Mouse (Mus musculus) megakaryocyte-erythroid progenitor cell, adult 5-6 weeks (primary cell): Measurements from ENCODE around the gene Myl4. TPM values are rescaled to one million over a fixed set of nuclear protein-coding genes. Genes with fewer than 3 reads are reported as not detected.

Experiments used
- ATAC-seq: replicated peaks from 2 replicates; pipeline ENCODE4 v1.8.0; 2016; ENCODE audit warnings: mild to moderate bottlenecking, inconsistent platforms; ENCODE audit not compliant: severe bottlenecking, poor library complexity, low FRiP score, low TSS enrichment
- total RNA-seq, 2 experiments: library from RNA; stranded (forward) in 1 of 2; stranded (reverse) in 1 of 2; fragments of 200-1000, 215-1000 nt in 1 of 2; fragments of >200 nt in 1 of 2; fragmentation: Nextera tagmentation in 1 of 2; gene quantifications; 2 replicates each; pipeline ENCODE4 v1.2.3; 2014 to 2017

Myl4 gene
- total RNA-seq, 2 experiments from 2014 or later = 1.4 TPM; not detected in 1

- no peak for ATAC-seq
These were observed 41.8 kb downstream of the Myl4 start for GRCm38 (mm10) chr11:104592066-104592835.

GRCm38 (mm10) chr11:104596365-104596764 is 45.9 kb downstream of the Myl4 start:
- ATAC-seq = no peak

DNA sequence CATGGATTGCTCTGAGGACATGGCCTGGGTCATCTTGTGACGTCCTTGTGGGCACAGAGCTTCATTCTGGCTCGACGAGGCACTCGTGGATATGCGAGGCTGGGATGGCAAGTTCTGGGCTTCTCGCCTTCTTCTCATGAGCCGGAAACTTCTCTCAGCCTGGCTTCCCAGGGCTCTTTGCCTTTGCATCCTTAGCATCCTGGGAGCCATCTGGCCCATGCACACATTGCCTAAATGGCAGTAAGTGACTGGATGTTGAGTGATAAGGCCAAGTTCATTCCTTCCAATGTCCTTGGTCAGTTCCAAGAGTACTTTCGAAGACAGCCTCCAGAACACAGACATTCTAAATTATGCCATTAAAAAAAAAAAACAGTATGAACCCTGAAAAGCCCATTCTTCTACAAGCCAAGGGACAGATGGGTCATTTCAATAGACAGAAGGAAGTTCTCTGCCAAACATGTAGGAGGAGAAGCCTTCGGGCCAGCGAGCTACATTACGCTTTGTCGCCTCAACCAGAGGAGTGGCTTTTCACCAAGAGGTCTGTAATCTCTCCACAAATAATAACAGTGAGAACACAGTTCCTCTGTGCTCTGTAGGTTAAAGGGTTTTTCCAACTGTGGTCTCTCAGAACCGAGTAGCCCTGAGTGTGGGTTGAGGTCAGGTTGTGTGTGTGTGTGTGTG is 48.9 kb downstream of the Myl4 start:
- ATAC-seq = no peak

DNA sequence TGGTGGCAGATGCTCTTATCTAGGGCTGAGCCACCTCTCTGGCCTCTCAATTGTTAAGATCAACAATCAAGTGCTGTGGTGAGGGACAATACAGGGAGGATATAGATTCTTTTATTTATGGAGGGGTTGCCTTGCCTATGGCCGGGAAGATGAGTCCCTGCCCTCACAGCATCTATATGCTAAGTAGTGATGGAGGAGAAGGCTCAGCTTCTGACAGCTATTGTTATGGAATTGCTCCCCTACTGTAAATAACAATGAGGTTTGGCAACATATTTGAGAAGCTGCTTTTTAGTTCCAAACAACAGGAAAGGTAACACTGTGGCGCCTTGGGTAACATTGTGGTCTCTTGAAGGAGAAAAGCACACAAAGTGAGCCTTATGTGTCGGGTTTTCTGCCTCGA is 50.2 kb downstream of the Myl4 start:
- no peak for ATAC-seq

DNA sequence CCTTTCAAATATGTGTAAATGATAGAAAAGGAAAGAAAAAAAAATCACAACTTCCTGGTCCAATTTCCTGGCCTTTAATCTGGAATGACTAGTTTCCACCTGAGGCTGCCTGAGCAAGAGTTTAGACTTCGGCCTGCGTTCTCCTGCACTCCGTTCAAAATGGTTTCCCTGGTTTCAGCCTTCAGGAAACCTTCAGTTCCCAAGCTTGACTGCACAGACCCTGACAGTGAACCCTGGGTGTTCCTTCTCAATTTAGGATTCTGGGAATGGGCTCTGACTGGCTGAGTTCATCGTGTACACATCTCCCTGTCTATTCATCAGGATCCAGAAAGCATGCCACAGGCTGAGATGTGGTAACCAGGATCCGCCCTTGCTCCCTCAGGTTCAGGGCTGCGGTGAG is 53.7 kb downstream of the Myl4 start:
- ATAC-seq = no peak

GRCm38 (mm10) chr11:104607491-104608245 is 57.2 kb downstream of the Myl4 start, which contains the start of gene Itgb3:
TSS of gene Itgb3 (plus strand) at chr11:104608000.
- 0 out of 2 replicates have a peak, but pooled peaks have one; percentile 41 for ATAC-seq

GRCm38 (mm10) chr11:104608249-104608920 is 57.9 kb downstream of the Myl4 start:
- ATAC-seq = 0 out of 2 replicates have a peak, but pooled peaks have one; percentile 3

DNA sequence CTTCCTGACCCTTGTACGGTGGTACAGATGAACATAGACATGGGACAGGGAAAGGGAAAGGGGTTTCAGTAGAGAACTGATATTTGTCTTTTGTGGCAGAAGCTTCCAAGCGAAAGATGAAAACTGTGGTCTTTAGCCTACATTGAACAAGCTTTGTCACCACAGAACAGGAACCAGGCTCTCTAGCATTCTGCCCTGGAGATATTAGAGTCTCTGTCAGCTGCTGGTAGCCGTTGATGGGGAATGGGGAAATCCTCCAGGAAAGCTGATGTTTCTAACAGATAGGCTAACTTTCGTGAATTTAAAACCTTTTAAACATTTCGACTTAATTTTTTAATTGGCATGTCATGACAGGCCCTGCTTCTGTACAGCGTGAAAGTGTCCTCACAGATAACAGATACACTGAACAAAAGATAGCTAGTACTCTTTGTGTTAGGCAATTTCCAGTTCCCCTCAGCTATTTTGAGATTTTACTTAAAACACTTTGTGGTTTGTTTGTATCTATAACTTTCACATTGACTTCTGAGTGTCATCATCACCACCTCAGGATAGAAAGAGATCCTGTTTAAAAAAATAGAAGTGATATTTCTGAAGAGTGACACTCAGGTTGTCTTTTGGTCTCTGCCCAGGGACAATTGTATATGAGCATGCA is 58.7 kb downstream of the Myl4 start:
- peak; percentile 20; the same call in 1 of the 2 replicates for ATAC-seq

DNA sequence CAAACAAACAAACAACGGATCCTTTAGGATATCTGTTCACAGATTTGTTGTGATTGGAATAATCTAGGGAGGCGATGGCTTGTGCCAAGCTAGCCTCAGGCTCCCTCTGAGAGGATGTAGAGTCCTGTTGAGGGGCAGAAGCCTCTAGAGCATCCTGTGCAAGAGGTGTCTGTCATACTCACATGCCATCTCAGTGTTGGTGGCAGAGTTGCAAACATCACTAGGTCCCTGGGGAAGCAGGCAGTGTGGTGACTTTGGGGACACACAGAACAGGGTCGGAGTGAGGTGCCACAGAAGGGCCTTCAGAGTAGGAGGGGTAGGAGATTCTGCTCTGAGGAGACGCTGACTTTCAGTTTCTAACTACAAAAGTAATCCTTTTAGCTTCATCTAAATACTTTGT is 59.3 kb downstream of the Myl4 start:
- ATAC-seq = no peak

- ATAC-seq = peak; percentile 58
These were observed 61.2 kb downstream of the Myl4 start for GRCm38 (mm10) chr11:104611579-104612151.

DNA sequence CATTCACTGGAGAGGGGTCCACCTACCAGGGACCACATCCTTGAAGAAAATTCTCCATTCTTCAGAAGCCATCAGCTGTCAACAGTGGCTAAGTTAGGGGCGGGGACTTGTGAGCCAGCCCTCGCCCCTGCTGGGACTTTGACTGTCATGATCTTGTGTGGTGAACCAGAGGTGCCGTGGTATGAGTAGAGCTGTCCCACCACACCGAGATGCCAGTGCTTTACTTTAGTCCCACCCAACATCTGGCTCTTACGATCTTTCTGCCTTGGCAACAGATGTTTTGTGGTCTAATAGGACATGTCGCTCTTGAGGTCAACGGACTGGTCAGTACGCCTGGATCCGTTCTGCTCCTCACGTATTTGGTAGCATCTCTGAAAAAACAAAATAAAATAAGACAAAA is 63.1 kb downstream of the Myl4 start:
- no peak for ATAC-seq

DNA sequence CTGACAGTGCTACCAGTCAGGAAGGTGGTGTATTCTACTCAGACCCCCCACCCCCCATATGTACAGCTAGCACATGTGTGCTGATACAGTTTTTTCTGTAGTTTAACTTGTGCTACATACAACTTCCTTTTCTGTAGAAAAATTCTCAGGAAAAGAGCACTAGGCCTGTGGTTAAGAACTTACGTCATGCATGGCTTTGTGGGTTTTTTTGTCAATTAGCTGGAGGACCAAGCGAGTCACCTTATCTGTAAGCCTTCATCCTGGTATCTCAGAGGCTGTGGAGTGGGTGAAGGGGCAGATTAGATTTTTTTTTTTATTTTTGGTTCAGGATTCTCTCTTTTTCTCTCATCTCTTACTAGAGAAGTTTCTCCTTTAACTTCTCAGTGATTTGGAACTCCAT is 63.7 kb downstream of the Myl4 start:
- ATAC-seq = no peak; the same call in 1 of the 2 replicates

DNA sequence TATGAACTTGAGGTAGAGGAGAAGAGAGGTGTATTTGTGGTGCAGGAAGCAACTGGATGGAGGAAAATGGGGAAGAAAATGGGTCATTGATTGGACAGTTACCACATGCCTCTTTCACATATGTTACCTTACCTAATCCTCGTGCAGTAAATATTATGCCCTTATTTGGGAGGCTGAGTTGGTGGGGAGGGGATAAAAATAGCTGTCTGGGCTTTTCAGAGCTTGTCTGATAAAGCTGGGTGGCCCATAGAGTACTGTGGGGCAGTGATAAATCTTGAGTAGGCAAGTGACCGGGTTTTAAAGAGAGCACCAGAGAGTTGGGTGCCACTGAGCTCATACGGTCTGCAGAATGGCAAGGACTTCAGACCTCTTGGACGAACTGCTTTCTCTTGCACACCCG is 65.7 kb downstream of the Myl4 start:
- 0 out of 2 replicates have a peak, but pooled peaks have one; percentile 19 for ATAC-seq

DNA sequence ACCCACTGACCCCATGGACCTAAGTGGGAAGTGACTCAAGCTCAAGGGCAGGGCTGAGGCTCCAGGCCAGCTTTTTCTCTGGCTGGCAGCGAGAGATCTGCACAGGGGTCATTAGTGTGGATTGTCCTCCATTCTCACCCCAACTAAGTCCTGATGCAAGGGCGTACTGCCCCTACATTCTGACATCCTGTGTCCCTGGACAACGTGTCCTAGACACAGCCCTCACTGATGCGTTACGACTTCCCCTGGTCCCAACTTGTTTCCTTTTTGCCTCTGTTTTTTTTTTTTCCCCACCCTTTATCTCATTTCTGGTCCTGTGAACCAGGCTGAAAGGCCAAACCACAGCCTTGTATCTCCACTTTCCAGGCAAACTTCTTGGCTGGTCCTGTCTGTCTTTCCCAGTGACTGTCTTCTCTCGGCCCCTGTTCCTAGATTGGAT is 68.2 kb downstream of the Myl4 start:
- peak; percentile 44 for ATAC-seq

- no peak for ATAC-seq
These were observed 68.9 kb downstream of the Myl4 start for GRCm38 (mm10) chr11:104619084-104620022.

GRCm38 (mm10) chr11:104622040-104622962 is 71.8 kb downstream of the Myl4 start:
- ATAC-seq = peak; percentile 34; the same call in 1 of the 2 replicates
